Mouse (Mus musculus): ENCODE results near the gene Pde4d.

Gene Pde4d

GRCm38 (mm10) chr13:108489825-108490224, 40.1 kb downstream of the Pde4d start:
- intact Hi-C loops (cut with DNase I), result no loop called here

GRCm38 (mm10) chr13:108490872-108491271, 41.1 kb downstream of the Pde4d start:
- intact Hi-C loops (cut with DNase I), result no loop called here

- intact Hi-C loops (cut with DNase I), result no loop called here
Measured at GRCm38 (mm10) chr13:108492886-108493285, 43.1 kb downstream of the Pde4d start.

- intact Hi-C loops (cut with DNase I), result no loop called here
Measured at GRCm38 (mm10) chr13:108494365-108494764, 44.6 kb downstream of the Pde4d start.

GRCm38 (mm10) chr13:108497768-108498167, 48.0 kb downstream of the Pde4d start:
- intact Hi-C loops (cut with DNase I), result no loop called here

GRCm38 (mm10) chr13:108498247-108498743, 48.5 kb downstream of the Pde4d start:
- intact Hi-C loops (cut with DNase I), result no loop called here

GRCm38 (mm10) chr13:108498773-108499313, 49.1 kb downstream of the Pde4d start:
- intact Hi-C loops (cut with DNase I), result no loop called here

- intact Hi-C loops (cut with DNase I), result no loop called here
Measured at GRCm38 (mm10) chr13:108501386-108501785, 51.6 kb downstream of the Pde4d start.

GRCm38 (mm10) chr13:108524548-108524947, 74.8 kb downstream of the Pde4d start:
- intact Hi-C loops (cut with DNase I), result no loop called here

GRCm38 (mm10) chr13:108524969-108525368, 75.2 kb downstream of the Pde4d start:
- intact Hi-C loops (cut with DNase I), result no loop called here

GRCm38 (mm10) chr13:108526258-108527007, 76.7 kb downstream of the Pde4d start:
- intact Hi-C loops (cut with DNase I), result no loop called here

GRCm38 (mm10) chr13:108527090-108527770, 77.5 kb downstream of the Pde4d start:
- intact Hi-C loops (cut with DNase I), result no loop called here

- intact Hi-C loops (cut with DNase I), result no loop called here
Measured at GRCm38 (mm10) chr13:108528343-108528742, 78.6 kb downstream of the Pde4d start.

- intact Hi-C loops (cut with DNase I), result no loop called here
Measured at GRCm38 (mm10) chr13:108532875-108533274, 83.1 kb downstream of the Pde4d start.

- intact Hi-C loops (cut with DNase I), result no loop called here
Measured at GRCm38 (mm10) chr13:108536436-108536835, 86.7 kb downstream of the Pde4d start.

- intact Hi-C loops (cut with DNase I), result no loop called here
Measured at GRCm38 (mm10) chr13:108536951-108537350, 87.2 kb downstream of the Pde4d start.

- intact Hi-C loops (cut with DNase I), result no loop called here
Measured at GRCm38 (mm10) chr13:108538760-108539369, 89.1 kb downstream of the Pde4d start.

GRCm38 (mm10) chr13:108541488-108541887, 91.7 kb downstream of the Pde4d start:
- intact Hi-C loops (cut with DNase I), result no loop called here

- intact Hi-C loops (cut with DNase I), result no loop called here
Measured at GRCm38 (mm10) chr13:108542342-108542761, 92.6 kb downstream of the Pde4d start.

- intact Hi-C loops (cut with DNase I), result no loop called here
Measured at GRCm38 (mm10) chr13:108552288-108552687, 102.5 kb downstream of the Pde4d start.

- intact Hi-C loops (cut with DNase I), result no loop called here
Measured at GRCm38 (mm10) chr13:108552995-108553394, 103.2 kb downstream of the Pde4d start.

- intact Hi-C loops (cut with DNase I), result no loop called here
Measured at GRCm38 (mm10) chr13:108554901-108555300, 105.2 kb downstream of the Pde4d start.
